Mouse (Mus musculus): ENCODE measurements at regions not wholly inside any gene's neighbourhood (a gene's known extent, or its start where the extent isn't known, plus 50 kb on each side); places are given as distances from the start of the nearest gene placed in this dataset.

- 87% methylated on average over 6 of the region's 6 CpGs for WGBS
- Histone ChIP-seq H3K4me1 (ENCODE audit: control insufficient read depth, insufficient read depth, low read depth, low read length) (no peaks in the 10 kb centered on the region), H3K27me3 (replicated peaks; ENCODE audit: control insufficient read depth, insufficient read depth, low read length) (no peaks in the 10 kb centered on the region), H3K36me3 (ENCODE audit: control insufficient read depth, insufficient read depth, low read length) (no peaks in the 10 kb centered on the region), H3K27ac (ENCODE audit: low read depth, low read length) (no peak overlapping the region), H3K9me3 (ENCODE audit: control insufficient read depth, low read length) (no peaks in the 10 kb centered on the region), H3K4me3 (ENCODE audit: low read length) (no peak overlapping the region), H3K4me2 (ENCODE audit: low read length) (no peak overlapping the region), H3K9ac (ENCODE audit: low read depth, low read length) (no peak overlapping the region)
- ATAC-seq = no peak
Observed at GRCm38 (mm10) chr8:90597376-90597775, 219.8 kb downstream of the Gm19935 start.

- Histone ChIP-seq H3K9ac (ENCODE audit: low read depth, low read length) (no peak overlapping the region), H3K4me2 (ENCODE audit: low read length) (no peak overlapping the region), H3K9me3 (ENCODE audit: control insufficient read depth, low read length) (no peaks in the 10 kb centered on the region), H3K27ac (ENCODE audit: low read depth, low read length) (no peak overlapping the region), H3K4me1 (ENCODE audit: control insufficient read depth, insufficient read depth, low read depth, low read length) (no peaks in the 10 kb centered on the region), H3K27me3 (replicated peaks; ENCODE audit: control insufficient read depth, insufficient read depth, low read length) (no peaks in the 10 kb centered on the region), H3K36me3 (ENCODE audit: control insufficient read depth, insufficient read depth, low read length) (no peaks in the 10 kb centered on the region), H3K4me3 (ENCODE audit: low read length) (no peak overlapping the region)
- 91% methylated on average over 4 of the region's 4 CpGs for WGBS
- ATAC-seq = no peak
Observed at GRCm38 (mm10) chr8:90579426-90579825, 231.3 kb upstream of the Tox3 start.

- no peak overlapping the region for H3K4me2 ChIP-seq (ENCODE audit: low read length)
- H3K9me3 ChIP-seq (ENCODE audit: control insufficient read depth, low read length) = no peaks in the 10 kb centered on the region
- no peaks in the 10 kb centered on the region for H3K27me3 ChIP-seq (replicated peaks; ENCODE audit: control insufficient read depth, insufficient read depth, low read length)
- H3K9ac ChIP-seq (ENCODE audit: low read depth, low read length) = no peak overlapping the region
- H3K4me1 ChIP-seq (ENCODE audit: control insufficient read depth, insufficient read depth, low read depth, low read length) = no peaks in the 10 kb centered on the region
- H3K27ac ChIP-seq (ENCODE audit: low read depth, low read length) = no peak overlapping the region
- WGBS = 47% methylated on average over 4 of the region's 4 CpGs
- no peak overlapping the region for H3K4me3 ChIP-seq (ENCODE audit: low read length)
- no peaks in the 10 kb centered on the region for H3K36me3 ChIP-seq (ENCODE audit: control insufficient read depth, insufficient read depth, low read length)
- peak; percentile 40 for ATAC-seq
Observed at GRCm38 (mm10) chr8:90576976-90577375, 228.8 kb upstream of the Tox3 start.

- Histone ChIP-seq H3K4me3 (ENCODE audit: low read length) (no peak overlapping the region), H3K36me3 (ENCODE audit: control insufficient read depth, insufficient read depth, low read length) (no peaks in the 10 kb centered on the region), H3K4me1 (ENCODE audit: control insufficient read depth, insufficient read depth, low read depth, low read length) (no peaks in the 10 kb centered on the region), H3K4me2 (ENCODE audit: low read length) (no peak overlapping the region), H3K9me3 (ENCODE audit: control insufficient read depth, low read length) (no peaks in the 10 kb centered on the region), H3K9ac (ENCODE audit: low read depth, low read length) (no peak overlapping the region), H3K27me3 (replicated peaks; ENCODE audit: control insufficient read depth, insufficient read depth, low read length) (no peaks in the 10 kb centered on the region), H3K27ac (ENCODE audit: low read depth, low read length) (no peak overlapping the region)
- ATAC-seq = no peak
- WGBS = 63% methylated on average over 3 of the region's 3 CpGs
Observed at GRCm38 (mm10) chr8:90574676-90575075, 226.5 kb upstream of the Tox3 start.

GRCm38 (mm10) chr8:90556079-90556427 lies 207.9 kb upstream of the Tox3 start:
- Histone ChIP-seq H3K4me1 (ENCODE audit: control insufficient read depth, insufficient read depth, low read depth, low read length) (no peaks in the 10 kb centered on the region), H3K9me3 (ENCODE audit: control insufficient read depth, low read length) (no peaks in the 10 kb centered on the region), H3K4me3 (ENCODE audit: low read length) (no peak overlapping the region), H3K27me3 (replicated peaks; ENCODE audit: control insufficient read depth, insufficient read depth, low read length) (no peaks in the 10 kb centered on the region; the same call in 1 of the 2 replicates), H3K9ac (ENCODE audit: low read depth, low read length) (no peak overlapping the region), H3K36me3 (ENCODE audit: control insufficient read depth, insufficient read depth, low read length) (no peaks in the 10 kb centered on the region), H3K4me2 (ENCODE audit: low read length) (no peak overlapping the region), H3K27ac (ENCODE audit: low read depth, low read length) (no peak overlapping the region)
- WGBS = 51% methylated on average over 7 of the region's 7 CpGs
- ATAC-seq = no peak

- Histone ChIP-seq H3K4me2 (ENCODE audit: low read length) (no peak overlapping the region), H3K4me3 (ENCODE audit: low read length) (no peak overlapping the region), H3K27me3 (replicated peaks; ENCODE audit: control insufficient read depth, insufficient read depth, low read length) (no peaks in the 10 kb centered on the region; the same call in 1 of the 2 replicates), H3K4me1 (ENCODE audit: control insufficient read depth, insufficient read depth, low read depth, low read length) (no peaks in the 10 kb centered on the region), H3K9ac (ENCODE audit: low read depth, low read length) (no peak overlapping the region), H3K27ac (ENCODE audit: low read depth, low read length) (no peak overlapping the region), H3K9me3 (ENCODE audit: control insufficient read depth, low read length) (no peaks in the 10 kb centered on the region), H3K36me3 (ENCODE audit: control insufficient read depth, insufficient read depth, low read length) (no peaks in the 10 kb centered on the region)
- WGBS = 43% methylated on average over 14 of the region's 14 CpGs
- peak; percentile 80 for ATAC-seq
Observed at GRCm38 (mm10) chr8:90555415-90556078, 207.4 kb upstream of the Tox3 start.

- no peak overlapping the region for H3K4me2 ChIP-seq (ENCODE audit: low read length)
- WGBS = 72% methylated on average over 3 of the region's 3 CpGs
- no peaks in the 10 kb centered on the region for H3K9me3 ChIP-seq (ENCODE audit: control insufficient read depth, low read length)
- H3K4me3 ChIP-seq (ENCODE audit: low read length) = no peak overlapping the region
- H3K27ac ChIP-seq (ENCODE audit: low read depth, low read length) = no peak overlapping the region
- no peak for ATAC-seq
- H3K36me3 ChIP-seq (ENCODE audit: control insufficient read depth, insufficient read depth, low read length) = no peaks in the 10 kb centered on the region
- H3K4me1 ChIP-seq (ENCODE audit: control insufficient read depth, insufficient read depth, low read depth, low read length) = 0 out of 2 replicates have a peak, but pooled peaks cover 3% of the 10 kb centered on the region
- no peak overlapping the region for H3K9ac ChIP-seq (ENCODE audit: low read depth, low read length)
- no peaks in the 10 kb centered on the region for H3K27me3 ChIP-seq (replicated peaks; ENCODE audit: control insufficient read depth, insufficient read depth, low read length)
Observed at GRCm38 (mm10) chr8:90547276-90547675, 199.1 kb upstream of the Tox3 start.

GRCm38 (mm10) chr8:90542619-90543018 lies 194.5 kb upstream of the Tox3 start:
- H3K4me2 ChIP-seq (ENCODE audit: low read length) = 0 out of 2 replicates have a peak overlapping the region, but pooled peaks have one; percentile 15
- H3K4me1 ChIP-seq (ENCODE audit: control insufficient read depth, insufficient read depth, low read depth, low read length) = 0 out of 2 replicates have a peak, but pooled peaks cover 3% of the 10 kb centered on the region
- no peak overlapping the region for H3K27ac ChIP-seq (ENCODE audit: low read depth, low read length)
- H3K9ac ChIP-seq (ENCODE audit: low read depth, low read length) = no peak overlapping the region
- no peak for ATAC-seq
- H3K4me3 ChIP-seq (ENCODE audit: low read length) = no peak overlapping the region
- H3K27me3 ChIP-seq (replicated peaks; ENCODE audit: control insufficient read depth, insufficient read depth, low read length) = no peaks in the 10 kb centered on the region
- H3K9me3 ChIP-seq (ENCODE audit: control insufficient read depth, low read length) = no peaks in the 10 kb centered on the region
- no peaks in the 10 kb centered on the region for H3K36me3 ChIP-seq (ENCODE audit: control insufficient read depth, insufficient read depth, low read length)
- WGBS = 36% methylated on average over 8 of the region's 8 CpGs

- Histone ChIP-seq H3K9me3 (ENCODE audit: control insufficient read depth, low read length) (no peaks in the 10 kb centered on the region), H3K4me3 (ENCODE audit: low read length) (no peak overlapping the region), H3K4me1 (ENCODE audit: control insufficient read depth, insufficient read depth, low read depth, low read length) (0 out of 2 replicates have a peak, but pooled peaks cover 3% of the 10 kb centered on the region), H3K27ac (ENCODE audit: low read depth, low read length) (no peak overlapping the region), H3K36me3 (ENCODE audit: control insufficient read depth, insufficient read depth, low read length) (no peaks in the 10 kb centered on the region), H3K9ac (ENCODE audit: low read depth, low read length) (no peak overlapping the region), H3K27me3 (replicated peaks; ENCODE audit: control insufficient read depth, insufficient read depth, low read length) (no peaks in the 10 kb centered on the region), H3K4me2 (ENCODE audit: low read length) (no peak overlapping the region)
- no peak for ATAC-seq
- WGBS = 32% methylated on average over 4 of the region's 4 CpGs
Observed at GRCm38 (mm10) chr8:90536196-90536640, 188.1 kb upstream of the Tox3 start.
